Mouse (Mus musculus) heart, adult 2 months (tissue): Measurements from ENCODE around the gene Upp2. TPM values are rescaled to one million over a fixed set of nuclear protein-coding genes. Genes with fewer than 3 reads are reported as not detected.
A peak's percentile ranks its signal among the peaks of the same experiment; 100 is the strongest.

Experiments used
- DNase-seq, 2 experiments: peaks; one replicate each; pipeline ENCODE4 v3.0.0; 2021
- H3K27ac ChIP-seq: fragments of 200-600 bp; 2 replicates; pipeline ENCODE4 v1.8.1; 2022
- H3K27me3 ChIP-seq: fragments of 200-500 bp; 2 replicates; pipeline ENCODE4 v1.6.1; 2012; ENCODE audit warnings: mild to moderate bottlenecking, low read length, inconsistent platforms, mixed read lengths; ENCODE audit not compliant: control insufficient read depth, insufficient read depth
- H3K36me3 ChIP-seq: fragments of 200-500 bp; 2 replicates; pipeline ENCODE4 v1.6.1; 2012; ENCODE audit warnings: low read length, inconsistent platforms; ENCODE audit not compliant: control insufficient read depth, insufficient read depth
- H3K4me1 ChIP-seq: fragments of 200-500 bp; 2 replicates; pipeline ENCODE4 v1.6.1; 2011; ENCODE audit warnings: low read length; ENCODE audit not compliant: control insufficient read depth, insufficient read depth
- H3K4me3 ChIP-seq: fragments of 200-600 bp; 2 replicates; pipeline ENCODE4 v1.8.1; 2022
- H3K79me2 ChIP-seq: fragments of 200-500 bp; replicated peaks from 2 replicates; pipeline ENCODE4 v1.6.1; 2012; ENCODE audit warnings: mild to moderate bottlenecking, inconsistent platforms, low read length, moderate library complexity, mixed read lengths; ENCODE audit not compliant: control insufficient read depth, insufficient read depth
- H3K9ac ChIP-seq: fragments of 200-500 bp; 2 replicates; pipeline ENCODE4 v1.6.1; 2012; ENCODE audit warnings: low read depth, mild to moderate bottlenecking, control low read depth, inconsistent platforms, low read length, mixed read lengths
- CTCF ChIP-seq: fragments of 200-600 bp; IDR thresholded peaks from 2 replicates; pipeline ENCODE4 v1.8.1; 2022; ENCODE audit warnings: antibody characterized with exemption, mild to moderate bottlenecking, moderate library complexity
- EP300 ChIP-seq: fragments of 200-500 bp; IDR thresholded peaks from 2 replicates; pipeline ENCODE4 v1.6.1; 2011; ENCODE audit warnings: low read depth, low read length, control low read depth; ENCODE audit not compliant: insufficient read depth
- POLR2A ChIP-seq: fragments of 200-500 bp; IDR thresholded peaks from 2 replicates; pipeline ENCODE4 v1.6.1; 2011; ENCODE audit warnings: mild to moderate bottlenecking, low read depth, low read length, control low read depth; ENCODE audit not compliant: insufficient read depth
- WGBS: fragments of 180-500 bp; shearing (Covaris S2); methylation state at CpG from one replicate; pipeline ENCODE4 v1.1.7; 2018; 5-methylcytosine and 5-hydroxymethylcytosine counted together
- intact Hi-C: fragments of 180-260 bp; cut with DNase I; formaldehyde crosslinking; loops from one replicate; pipeline ENCODE4 v1.15.1; 2025
- polyA plus RNA-seq: library from polyadenylated mRNA; depleted of rRNA; stranded (reverse); fragments of >200 nt; gene quantifications from 2 replicates; pipeline ENCODE4 v1.2.3, GENCODE M21; 2012
- total RNA-seq, 2 experiments: library from RNA; stranded (reverse); gene quantifications; 2 replicates each; pipeline ENCODE4 v1.2.3; 2021

Gene Upp2
- total and polyA plus RNA-seq, 3 experiments, result 2.2 to 3.3 (median 3.0) TPM

DNA sequence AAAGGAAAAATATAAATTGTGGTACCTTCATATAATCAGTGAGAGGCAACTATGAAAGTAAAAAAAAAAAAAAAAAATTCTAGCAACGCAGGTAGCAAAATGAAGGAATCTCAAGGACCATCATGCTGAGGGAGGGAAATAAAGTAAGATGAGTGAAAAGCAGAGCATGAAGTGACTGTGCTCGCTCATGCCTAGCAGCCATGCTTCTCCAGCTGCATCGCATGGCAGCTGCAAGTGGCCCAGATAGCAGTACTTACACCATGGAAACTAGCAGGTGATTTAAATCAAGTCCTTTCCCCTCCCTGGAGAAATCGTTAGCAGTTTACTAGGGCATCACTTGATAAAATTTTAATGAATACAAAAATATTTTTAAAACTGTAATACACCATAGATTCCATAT, 34.3 kb downstream of the Upp2 start:
- Histone ChIP-seq H3K4me3 (no peak overlapping the region), H3K4me1 (no peaks in the 10 kb centered on the region), H3K27ac (no peak overlapping the region), H3K79me2 (no peaks in the 10 kb centered on the region), H3K27me3 (no peaks in the 10 kb centered on the region), H3K9ac (no peak overlapping the region), H3K36me3 (no peaks in the 10 kb centered on the region)
- WGBS, result 92% methylated on average over 4 of the region's 4 CpGs
- intact Hi-C loops, result no loop called here
- DNase-seq, result no peak
- TF ChIP-seq CTCF (no peak), EP300 (no peak), POLR2A (no peak)

DNA sequence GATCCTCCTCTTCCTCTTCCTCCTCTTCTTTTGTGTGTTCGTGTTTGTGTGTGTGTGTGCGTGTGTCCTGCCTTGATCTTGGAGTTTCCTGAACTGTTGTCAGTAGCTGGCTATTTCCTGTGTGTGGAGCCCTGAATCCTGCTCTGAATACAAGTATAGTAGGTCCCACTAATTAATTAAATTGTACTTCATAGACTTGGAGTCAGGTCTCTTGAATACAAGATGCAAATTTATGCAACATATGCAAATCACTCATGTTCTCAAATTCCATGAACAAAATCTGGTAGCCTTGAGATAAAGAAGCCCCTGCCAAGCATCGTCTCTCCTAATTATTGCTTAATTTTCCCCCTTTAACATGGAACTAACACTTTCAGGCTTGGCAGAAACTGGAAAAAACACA, 36.3 kb downstream of the Upp2 start:
- whole genome bisulfite sequencing, result 61% methylated on average over 3 of the region's 3 CpGs
- TF ChIP-seq CTCF (no peak), EP300 (no peak), POLR2A (no peak)
- no peak for DNase-seq
- Histone ChIP-seq H3K79me2 (no peaks in the 10 kb centered on the region), H3K9ac (no peak overlapping the region), H3K4me3 (no peak overlapping the region), H3K36me3 (no peaks in the 10 kb centered on the region), H3K4me1 (no peaks in the 10 kb centered on the region), H3K27me3 (no peaks in the 10 kb centered on the region), H3K27ac (no peak overlapping the region)
- intact Hi-C loops, result no loop called here

DNA sequence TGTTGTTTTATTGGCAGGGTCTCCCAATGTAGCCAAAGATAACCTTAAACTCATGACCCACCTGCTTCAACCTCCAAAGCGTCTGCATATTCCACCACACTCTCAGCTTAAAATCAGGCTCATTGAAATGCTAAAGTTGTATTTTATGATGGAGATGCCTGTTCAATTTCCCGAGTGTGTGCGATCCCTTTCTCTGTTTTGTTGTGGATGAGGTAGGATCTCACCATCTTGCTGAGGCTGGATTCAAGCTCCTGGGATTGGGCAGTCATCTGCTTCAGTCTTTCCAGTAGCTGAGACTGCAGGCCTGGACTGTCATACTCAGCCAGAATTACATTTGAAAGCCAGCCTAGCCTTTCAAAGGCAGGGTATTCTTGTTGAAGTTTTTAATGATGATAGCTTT, 37.7 kb downstream of the Upp2 start:
- Histone ChIP-seq H3K27me3 (no peaks in the 10 kb centered on the region), H3K9ac (no peak overlapping the region), H3K4me3 (no peak overlapping the region), H3K27ac (no peak overlapping the region), H3K4me1 (no peaks in the 10 kb centered on the region), H3K36me3 (no peaks in the 10 kb centered on the region), H3K79me2 (no peaks in the 10 kb centered on the region)
- no peak for DNase-seq
- intact Hi-C loops, result no loop called here
- WGBS, result 97% methylated on average over 3 of the region's 3 CpGs
- TF ChIP-seq POLR2A (no peak), CTCF (no peak), EP300 (no peak)

- DNase-seq, result no peak
- intact Hi-C loops, result no loop called here
- TF ChIP-seq POLR2A, result no peak
- no peak for TF ChIP-seq CTCF
- no peak for TF ChIP-seq EP300
These were observed 46.6 kb downstream of the Upp2 start for GRCm38 (mm10) chr2:58613720-58614119.

DNA sequence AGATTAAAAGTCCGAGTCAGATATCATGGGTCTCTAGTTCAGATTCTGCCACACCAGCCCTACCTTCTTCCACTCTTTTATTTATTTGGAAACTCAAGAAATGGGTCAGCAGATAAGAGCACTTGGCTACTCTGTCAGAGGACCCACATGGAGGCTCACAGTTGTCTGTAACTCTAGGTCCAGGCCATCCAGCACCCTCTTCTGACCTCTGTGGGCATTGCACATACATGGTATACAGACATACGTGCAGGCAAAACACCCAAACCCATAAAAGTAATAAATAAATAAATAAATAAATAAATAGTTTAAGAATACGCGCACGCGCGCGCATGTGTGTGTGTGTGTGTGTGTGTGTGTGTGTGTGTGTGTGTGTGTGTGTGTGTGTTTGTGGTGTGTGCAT, 47.8 kb downstream of the Upp2 start:
- no peaks in the 10 kb centered on the region for H3K36me3 ChIP-seq
- H3K79me2 ChIP-seq, result no peaks in the 10 kb centered on the region
- no peaks in the 10 kb centered on the region for H3K4me1 ChIP-seq
- H3K27me3 ChIP-seq, result no peaks in the 10 kb centered on the region
- intact Hi-C loops, result no loop called here
- H3K9ac ChIP-seq, result no peak overlapping the region
- H3K27ac ChIP-seq, result no peak overlapping the region
- no peak overlapping the region for H3K4me3 ChIP-seq
- 94% methylated on average over 8 of the region's 8 CpGs for WGBS
- no peak for DNase-seq
- TF ChIP-seq POLR2A (no peak), EP300 (no peak), CTCF (peak; percentile 45)

More at GRCm38 (mm10) chr2:58613720-58614119, 46.6 kb downstream of the Upp2 start:
- H3K4me1 ChIP-seq, result no peaks in the 10 kb centered on the region
- H3K79me2 ChIP-seq, result no peaks in the 10 kb centered on the region
- H3K27ac ChIP-seq, result no peak overlapping the region
- no peaks in the 10 kb centered on the region for H3K36me3 ChIP-seq
- H3K27me3 ChIP-seq, result no peaks in the 10 kb centered on the region
- H3K4me3 ChIP-seq, result no peak overlapping the region
- H3K9ac ChIP-seq, result no peak overlapping the region
- WGBS, result 77% methylated on average over 3 of the region's 3 CpGs

- WGBS, result 90% methylated on average over 5 of the region's 5 CpGs
These were observed 48.7 kb downstream of the Upp2 start for GRCm38 (mm10) chr2:58615766-58616165.

More at GRCm38 (mm10) chr2:58615766-58616165, 48.7 kb downstream of the Upp2 start:
- TF ChIP-seq CTCF, result no peak
- no peak for TF ChIP-seq EP300
- TF ChIP-seq POLR2A, result no peak
- Histone ChIP-seq H3K79me2 (no peaks in the 10 kb centered on the region), H3K27me3 (no peaks in the 10 kb centered on the region), H3K9ac (no peak overlapping the region), H3K36me3 (no peaks in the 10 kb centered on the region), H3K4me1 (no peaks in the 10 kb centered on the region), H3K27ac (no peak overlapping the region), H3K4me3 (no peak overlapping the region)
- no peak for DNase-seq
- intact Hi-C loops, result loop anchor here (2.0 kb wide), 1 partner anchor 139 kb away; no protein-coding TSS in a partner anchor
